Mouse (Mus musculus) stomach, embryonic 15.5 days (tissue): ENCODE measurements around the gene Stx18. TPM values are rescaled to one million over a fixed set of nuclear protein-coding genes. Genes with fewer than 3 reads are reported as not detected.

Experiments
- ATAC-seq: fragments of 200-750 bp; cut with Nextera tagmentation; 2 replicates; pipeline ENCODE4 v1.8.0; 2017; ENCODE audit warnings: low read depth, moderate number of reproducible peaks, moderate TSS enrichment; ENCODE audit not compliant: insufficient read depth, low FRiP score
- H3K27ac ChIP-seq: fragments of 300-500 bp; sonication (generic); 2 replicates; pipeline ENCODE4 v1.5.1; 2015; ENCODE audit warnings: mild to moderate bottlenecking, inconsistent platforms
- H3K27me3 ChIP-seq: fragments of 300-500 bp; sonication (generic); replicated peaks from 2 replicates; pipeline ENCODE4 v1.6.1; 2015; ENCODE audit warnings: inconsistent platforms
- H3K36me3 ChIP-seq: fragments of 300-500 bp; sonication (generic); 2 replicates; pipeline ENCODE4 v1.6.1; 2015; ENCODE audit warnings: inconsistent platforms
- H3K4me1 ChIP-seq: fragments of 300-500 bp; sonication (generic); 2 replicates; pipeline ENCODE4 v1.6.1; 2015; ENCODE audit warnings: inconsistent platforms
- H3K4me2 ChIP-seq: fragments of 300-500 bp; sonication (generic); 2 replicates; pipeline ENCODE4 v1.6.1; 2015; ENCODE audit warnings: mild to moderate bottlenecking, inconsistent platforms
- H3K4me3 ChIP-seq: fragments of 300-500 bp; sonication (generic); replicated peaks from 2 replicates; pipeline ENCODE4 v1.5.1; 2015; ENCODE audit warnings: inconsistent platforms
- H3K9ac ChIP-seq: fragments of 300-500 bp; sonication (generic); 2 replicates; pipeline ENCODE4 v1.6.1; 2015; ENCODE audit warnings: inconsistent platforms
- H3K9me3 ChIP-seq: fragments of 300-500 bp; sonication (generic); 2 replicates; pipeline ENCODE4 v1.6.1; 2016; ENCODE audit warnings: inconsistent platforms
- WGBS: fragments of 180-500 bp; shearing (Covaris S2); methylation state at CpG from one replicate; pipeline ENCODE4 v1.1.7; 2015; 5-methylcytosine and 5-hydroxymethylcytosine counted together
- polyA plus RNA-seq: library from polyadenylated mRNA; unstranded; fragments of >200 nt; fragmentation: Nextera tagmentation; extraction: Ambion mirVana; gene quantifications from 2 replicates; pipeline ENCODE4 v1.2.1, GENCODE M21; 2015

Gene Stx18
- polyA plus RNA-seq: 37.2 and 43.1 TPM in 2 replicates

- peak within 1 kb of the TSS; percentile 54 for H3K27ac ChIP-seq
- peak; percentile 96 for ATAC-seq
- WGBS: under 1% methylated on average over 57 of the region's 57 CpGs
- peak within 1 kb of the TSS; percentile 80 for H3K9ac ChIP-seq
- peak within 1 kb of the TSS; percentile 68 for H3K4me2 ChIP-seq
- H3K9me3 ChIP-seq: no peaks in the 10 kb centered on the region
- H3K4me1 ChIP-seq: 0 out of 2 replicates have a peak, but pooled peaks cover 4% of the 10 kb centered on the region
- no peaks in the 10 kb centered on the region for H3K27me3 ChIP-seq
- no peaks in the 10 kb centered on the region for H3K36me3 ChIP-seq
- H3K4me3 ChIP-seq: peak within 1 kb of the TSS; percentile 98
Measured at GRCm38 (mm10) chr5:38038710-38039592, at the start of gene Stx18. Gene Stx18 (plus strand): TSS chr5:38038742.

GRCm38 (mm10) chr5:37992346-37992745 is 46.2 kb upstream of the Stx18 start:
- Histone ChIP-seq H3K4me2 (no peak overlapping the region), H3K4me3 (no peak overlapping the region), H3K36me3 (no peaks in the 10 kb centered on the region), H3K27me3 (no peaks in the 10 kb centered on the region), H3K9me3 (no peaks in the 10 kb centered on the region), H3K27ac (no peak overlapping the region), H3K4me1 (no peaks in the 10 kb centered on the region), H3K9ac (no peak overlapping the region)
- ATAC-seq: no peak
- whole genome bisulfite sequencing: 91% methylated on average over 5 of the region's 5 CpGs

DNA sequence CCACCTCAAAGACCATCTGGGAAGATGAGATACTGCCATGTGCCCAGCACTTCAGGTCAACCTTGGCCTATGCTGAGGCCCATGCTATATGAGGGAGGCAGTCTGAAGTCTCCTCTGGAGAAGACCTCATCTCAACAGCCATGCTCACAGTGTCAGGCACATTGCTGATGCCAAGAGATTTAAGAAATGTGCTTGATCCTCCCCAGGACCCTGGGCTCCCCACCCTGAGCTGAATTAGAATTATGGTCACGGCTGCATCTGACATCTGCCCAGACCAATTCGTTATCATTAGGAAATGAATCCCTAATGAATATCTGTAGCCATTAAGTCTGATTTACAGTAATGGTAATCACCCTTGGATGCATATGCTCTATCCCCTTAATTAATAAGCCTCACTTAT is 39.7 kb upstream of the Stx18 start:
- 73% methylated on average over 2 of the region's 2 CpGs for WGBS

DNA sequence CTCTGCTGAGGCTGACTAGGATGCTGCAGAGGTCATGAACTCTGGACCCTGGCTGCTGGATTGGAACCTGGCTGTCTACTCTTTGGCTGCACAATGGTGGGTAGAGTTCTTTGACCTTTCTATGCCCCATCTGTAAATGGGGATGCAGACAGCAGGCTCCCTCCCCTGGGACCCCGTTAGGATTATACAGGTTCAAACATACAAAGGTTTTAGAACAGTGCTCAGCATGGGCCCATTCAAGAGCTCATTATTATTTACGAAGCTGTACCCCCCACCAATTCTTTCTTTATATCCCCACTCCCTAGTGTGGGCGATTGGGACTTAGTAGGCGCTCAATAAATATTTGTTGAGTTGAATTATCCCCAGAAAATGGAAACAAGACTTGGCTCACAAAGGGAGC is 36.0 kb upstream of the Stx18 start:
- ATAC-seq: no peak
- H3K4me2 ChIP-seq: no peak overlapping the region
- H3K27me3 ChIP-seq: no peaks in the 10 kb centered on the region
- no peak overlapping the region for H3K9ac ChIP-seq
- no peak overlapping the region for H3K4me3 ChIP-seq
- no peaks in the 10 kb centered on the region for H3K4me1 ChIP-seq
- no peaks in the 10 kb centered on the region for H3K9me3 ChIP-seq
- H3K27ac ChIP-seq: no peak overlapping the region
- H3K36me3 ChIP-seq: no peaks in the 10 kb centered on the region
- 69% methylated on average over 4 of the region's 4 CpGs for WGBS

More for the DNA sequence above, 39.7 kb upstream of the Stx18 start:
- Histone ChIP-seq H3K9me3 (no peaks in the 10 kb centered on the region), H3K4me1 (no peaks in the 10 kb centered on the region), H3K27me3 (no peaks in the 10 kb centered on the region), H3K4me2 (no peak overlapping the region), H3K36me3 (no peaks in the 10 kb centered on the region), H3K27ac (no peak overlapping the region), H3K4me3 (no peak overlapping the region), H3K9ac (no peak overlapping the region)
- no peak for ATAC-seq

DNA sequence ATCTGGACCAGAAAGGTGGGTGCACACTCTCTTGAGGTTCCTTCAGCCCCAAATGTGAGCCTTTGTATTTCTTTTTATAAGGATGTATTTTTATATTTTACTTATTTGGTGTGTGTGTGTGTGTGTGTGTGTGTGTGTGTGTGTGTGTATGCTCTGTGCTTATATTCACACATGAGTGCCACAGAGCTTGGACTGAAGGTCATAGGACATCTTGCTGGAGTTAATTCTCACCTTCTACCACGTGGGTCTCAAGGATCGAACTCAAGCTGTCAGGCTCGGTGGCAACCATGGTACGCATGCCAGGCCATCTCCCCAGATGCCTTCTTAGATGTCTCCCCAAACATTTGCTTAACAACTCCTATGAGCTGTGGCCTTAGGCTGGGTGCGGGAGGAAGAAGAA is 33.8 kb upstream of the Stx18 start:
- Histone ChIP-seq H3K4me3 (no peak overlapping the region), H3K36me3 (no peaks in the 10 kb centered on the region), H3K4me2 (no peak overlapping the region), H3K27ac (no peak overlapping the region), H3K4me1 (no peaks in the 10 kb centered on the region), H3K9ac (no peak overlapping the region), H3K27me3 (no peaks in the 10 kb centered on the region), H3K9me3 (no peaks in the 10 kb centered on the region)
- no peak for ATAC-seq
- 75% methylated on average over 5 of the region's 5 CpGs for WGBS

DNA sequence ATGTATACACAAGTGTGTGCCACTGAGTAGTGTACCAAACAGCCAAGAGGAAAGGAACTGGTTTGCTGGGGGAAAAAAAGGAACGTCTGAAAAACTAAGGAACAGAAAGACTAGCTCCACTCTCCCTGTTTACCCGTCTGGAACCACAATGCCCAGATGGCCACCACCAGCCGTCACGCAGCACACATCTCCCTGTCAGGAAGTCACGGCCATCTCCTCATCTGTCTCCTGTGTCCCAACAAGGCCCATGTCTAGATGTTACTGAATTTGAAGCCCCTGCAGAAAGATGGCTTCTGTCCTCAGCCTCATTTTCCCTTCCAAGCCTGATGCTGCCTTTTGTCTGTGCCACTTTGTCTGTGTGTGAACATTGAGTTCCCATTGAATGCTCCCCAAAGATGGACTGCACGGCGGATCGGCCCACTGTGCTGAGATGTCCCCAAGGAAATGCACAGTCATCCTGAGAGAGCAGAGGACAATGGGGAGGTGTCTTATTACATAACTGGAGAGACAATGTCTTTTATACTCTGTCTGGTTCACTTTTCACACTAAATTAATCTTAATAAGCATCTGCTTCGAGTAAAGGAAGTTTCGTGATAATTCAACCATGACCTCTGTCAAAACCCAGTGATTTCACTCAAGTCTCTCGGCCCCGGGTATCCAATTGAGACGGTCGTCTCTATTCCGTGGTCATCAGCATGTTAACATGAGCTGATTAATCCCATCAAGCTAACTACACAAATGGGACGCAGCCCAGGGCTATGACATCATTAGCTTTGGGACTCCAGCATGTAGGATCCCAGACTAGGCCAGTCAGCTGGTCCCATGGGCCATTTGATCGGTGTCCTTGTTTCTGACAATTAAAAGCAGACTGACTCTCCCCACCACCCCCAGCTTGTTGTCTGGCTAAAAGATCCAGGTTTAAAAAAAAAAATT is 31.9 kb upstream of the Stx18 start:
- no peak overlapping the region for H3K4me2 ChIP-seq
- no peak overlapping the region for H3K4me3 ChIP-seq
- 76% methylated on average over 17 of the region's 17 CpGs for WGBS
- no peaks in the 10 kb centered on the region for H3K4me1 ChIP-seq
- H3K27me3 ChIP-seq: no peaks in the 10 kb centered on the region
- no peak for ATAC-seq
- H3K9me3 ChIP-seq: no peaks in the 10 kb centered on the region
- H3K36me3 ChIP-seq: no peaks in the 10 kb centered on the region
- no peak overlapping the region for H3K27ac ChIP-seq
- no peak overlapping the region for H3K9ac ChIP-seq

- Histone ChIP-seq H3K27ac (no peak overlapping the region), H3K9me3 (no peaks in the 10 kb centered on the region), H3K27me3 (no peaks in the 10 kb centered on the region), H3K4me1 (no peaks in the 10 kb centered on the region), H3K4me3 (no peak overlapping the region), H3K9ac (no peak overlapping the region), H3K36me3 (no peaks in the 10 kb centered on the region), H3K4me2 (no peak overlapping the region)
- ATAC-seq: no peak
- WGBS: 82% methylated on average over 4 of the region's 4 CpGs
Measured at GRCm38 (mm10) chr5:38009071-38009470, 29.5 kb upstream of the Stx18 start.

- ATAC-seq: no peak
Measured at GRCm38 (mm10) chr5:38014916-38015315, 23.6 kb upstream of the Stx18 start.

DNA sequence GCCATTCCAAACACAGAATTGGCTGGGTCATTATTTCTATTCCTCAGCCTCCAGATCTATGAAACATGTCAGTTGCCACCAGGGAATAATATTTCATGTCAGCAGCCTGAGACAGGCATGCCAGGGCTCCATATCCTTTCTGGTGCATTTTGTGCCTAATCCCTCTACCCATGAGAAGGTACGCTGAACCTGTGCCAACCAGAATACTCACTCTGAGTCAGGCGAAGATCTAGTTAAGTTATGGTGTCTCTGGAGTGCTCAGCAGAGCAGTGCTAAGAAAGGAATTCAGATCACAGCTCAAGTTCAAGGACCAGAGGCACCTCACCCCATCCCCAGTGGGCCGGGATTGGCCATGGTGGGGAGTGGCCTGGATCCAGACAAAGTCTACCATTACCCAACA is 21.6 kb upstream of the Stx18 start:
- 76% methylated on average over 3 of the region's 3 CpGs for WGBS
- no peak overlapping the region for H3K27ac ChIP-seq
- no peaks in the 10 kb centered on the region for H3K27me3 ChIP-seq
- H3K9me3 ChIP-seq: no peaks in the 10 kb centered on the region
- no peak for ATAC-seq
- no peak overlapping the region for H3K9ac ChIP-seq
- no peak overlapping the region for H3K4me2 ChIP-seq
- no peak overlapping the region for H3K4me3 ChIP-seq
- H3K36me3 ChIP-seq: no peaks in the 10 kb centered on the region
- no peaks in the 10 kb centered on the region for H3K4me1 ChIP-seq

More at GRCm38 (mm10) chr5:38014916-38015315, 23.6 kb upstream of the Stx18 start:
- Histone ChIP-seq H3K36me3 (no peaks in the 10 kb centered on the region), H3K27ac (no peak overlapping the region), H3K9ac (no peak overlapping the region), H3K9me3 (no peaks in the 10 kb centered on the region), H3K27me3 (no peaks in the 10 kb centered on the region), H3K4me3 (no peak overlapping the region), H3K4me1 (no peaks in the 10 kb centered on the region), H3K4me2 (no peak overlapping the region)
- WGBS: 66% methylated on average over 3 of the region's 3 CpGs

DNA sequence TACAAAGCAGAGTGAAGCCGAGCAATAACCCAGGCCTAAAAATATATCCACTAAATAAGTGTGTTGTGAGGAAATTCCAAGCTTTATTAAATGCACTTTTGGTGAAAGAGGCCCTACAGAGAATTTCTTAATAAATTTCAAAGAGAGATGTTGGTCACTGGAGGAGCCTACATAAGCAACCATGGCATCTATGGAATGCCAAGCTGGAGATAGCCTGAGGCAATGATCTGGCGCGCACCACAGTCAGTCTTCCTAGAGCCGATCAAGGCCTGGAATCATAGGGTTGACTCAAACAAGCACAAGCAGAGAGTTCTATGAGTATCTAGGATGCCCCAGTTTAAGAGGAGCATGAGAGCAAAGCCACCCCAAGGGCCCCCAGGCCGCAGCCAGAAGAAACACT is 10.9 kb upstream of the Stx18 start:
- H3K4me3 ChIP-seq: no peak overlapping the region
- H3K4me1 ChIP-seq: no peaks in the 10 kb centered on the region
- no peaks in the 10 kb centered on the region for H3K27me3 ChIP-seq
- WGBS: 89% methylated on average over 5 of the region's 5 CpGs
- H3K36me3 ChIP-seq: no peaks in the 10 kb centered on the region
- H3K27ac ChIP-seq: no peak overlapping the region
- H3K4me2 ChIP-seq: no peak overlapping the region
- ATAC-seq: no peak
- no peak overlapping the region for H3K9ac ChIP-seq
- no peaks in the 10 kb centered on the region for H3K9me3 ChIP-seq

DNA sequence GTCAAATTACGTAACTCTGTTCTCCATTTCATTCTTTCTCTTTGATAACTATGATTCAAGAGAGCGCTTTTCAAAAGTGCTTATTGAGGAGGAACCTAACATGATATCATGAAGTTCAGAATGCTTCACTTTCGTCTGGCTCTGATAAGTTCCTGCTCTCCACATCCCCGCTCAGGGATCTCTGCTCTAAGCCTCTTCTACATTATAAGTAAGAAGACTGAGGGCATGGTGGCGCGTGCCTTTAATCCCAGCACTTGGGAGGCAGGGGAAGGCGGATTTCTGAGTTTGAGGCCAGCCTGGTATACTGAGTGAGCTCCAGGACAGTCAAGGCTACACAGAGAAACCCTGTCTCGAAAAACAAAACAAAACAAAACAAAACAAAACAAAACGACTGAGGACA is 268 bp upstream of the Stx18 start:
- Histone ChIP-seq H3K9ac (0 out of 2 replicates have a peak overlapping the region, but pooled peaks have one; percentile 27), H3K4me2 (peak overlapping the region; percentile 68), H3K27me3 (no peaks in the 10 kb centered on the region), H3K27ac (no peak overlapping the region), H3K4me1 (0 out of 2 replicates have a peak, but pooled peaks cover 4% of the 10 kb centered on the region), H3K9me3 (no peaks in the 10 kb centered on the region), H3K4me3 (peak overlapping the region; percentile 98), H3K36me3 (no peaks in the 10 kb centered on the region)
- WGBS: 21% methylated on average over 9 of the region's 9 CpGs
- ATAC-seq: no peak
